Mouse (Mus musculus) MEL (cell line): ENCODE measurements around the gene Mobp.

Source experiments
- CTCF ChIP-seq, 3 experiments: IDR thresholded peaks in 2 of 3; conservative IDR thresholded peaks in 1 of 3; 2 replicates each; pipeline ENCODE4 v1.5.1; 2011 to 2012; ENCODE audit warnings: low read length in 3 of 3, low read depth in 2 of 3, mild to moderate bottlenecking in 2 of 3, improper control_type of control experiment in 1 of 3, inconsistent platforms in 1 of 3, mixed read lengths in 1 of 3, moderate library complexity in 1 of 3; ENCODE audit not compliant: control insufficient read depth in 1 of 3, insufficient read depth in 1 of 3, poor library complexity in 1 of 3, severe bottlenecking in 1 of 3
- EP300 ChIP-seq, 2 experiments: IDR thresholded peaks; 2 replicates each; pipeline ENCODE4 v1.6.1; 2011; ENCODE audit warnings: improper control_type of control experiment in 2 of 2, low read length in 2 of 2, low read depth in 1 of 2, mild to moderate bottlenecking in 1 of 2
- POLR2A ChIP-seq, 2 experiments: IDR thresholded peaks; 2 replicates each; pipeline ENCODE4 v1.6.1; 2011 to 2012; ENCODE audit warnings: low read length in 2 of 2, mild to moderate bottlenecking in 2 of 2, control low read depth in 1 of 2, improper control_type of control experiment in 1 of 2, low read depth in 1 of 2, moderate library complexity in 1 of 2; ENCODE audit not compliant: control insufficient read depth in 1 of 2, insufficient read depth in 1 of 2, poor library complexity in 1 of 2

DNA sequence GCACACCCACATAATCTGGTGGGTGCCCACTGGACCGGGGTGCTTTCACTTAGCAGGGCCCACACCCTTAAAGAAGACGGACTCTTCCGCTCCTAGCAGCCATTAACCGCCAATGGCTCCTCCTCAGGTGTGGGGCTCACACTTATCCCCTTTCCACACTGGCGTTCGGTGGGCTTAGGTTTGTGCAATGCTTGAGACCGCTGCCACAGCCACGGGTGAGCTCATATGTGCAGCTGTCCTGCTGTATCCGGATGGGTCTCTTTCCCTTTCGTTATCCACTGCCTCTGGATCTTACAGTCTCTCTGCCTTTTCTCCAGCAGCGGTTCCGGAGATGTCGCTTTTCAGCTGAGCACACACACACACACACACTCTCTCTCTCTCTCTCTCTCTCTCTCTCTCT lies 41.4 kb downstream of the Mobp start:
- TF ChIP-seq EP300 (IDR thresholded peaks at IDR 0.05; ENCODE audit: low read depth in 1 of 2, low read length in 2 of 2) (no peak), POLR2A (IDR thresholded peaks at IDR 0.05; ENCODE audit: control insufficient read depth in 1 of 2, insufficient read depth in 1 of 2, low read depth in 1 of 2, low read length in 2 of 2, poor library complexity in 1 of 2) (no peak), CTCF (IDR thresholded peaks at IDR 0.05 in 2 of 3, conservative IDR thresholded peaks at IDR 0.05 in 1 of 3; ENCODE audit: control insufficient read depth in 1 of 3, insufficient read depth in 1 of 3, low read depth in 2 of 3, low read length in 3 of 3, poor library complexity in 1 of 3, severe bottlenecking in 1 of 3) (no peak)
